Mouse (Mus musculus): ENCODE data around the gene Tmem200c. TPM values are rescaled to one million over a fixed set of nuclear protein-coding genes. Genes with fewer than 3 reads are reported as not detected.

The Tmem200c gene
- polyA plus RNA-seq, 1 experiment from 2014 or later = 1.3 TPM

DNA sequence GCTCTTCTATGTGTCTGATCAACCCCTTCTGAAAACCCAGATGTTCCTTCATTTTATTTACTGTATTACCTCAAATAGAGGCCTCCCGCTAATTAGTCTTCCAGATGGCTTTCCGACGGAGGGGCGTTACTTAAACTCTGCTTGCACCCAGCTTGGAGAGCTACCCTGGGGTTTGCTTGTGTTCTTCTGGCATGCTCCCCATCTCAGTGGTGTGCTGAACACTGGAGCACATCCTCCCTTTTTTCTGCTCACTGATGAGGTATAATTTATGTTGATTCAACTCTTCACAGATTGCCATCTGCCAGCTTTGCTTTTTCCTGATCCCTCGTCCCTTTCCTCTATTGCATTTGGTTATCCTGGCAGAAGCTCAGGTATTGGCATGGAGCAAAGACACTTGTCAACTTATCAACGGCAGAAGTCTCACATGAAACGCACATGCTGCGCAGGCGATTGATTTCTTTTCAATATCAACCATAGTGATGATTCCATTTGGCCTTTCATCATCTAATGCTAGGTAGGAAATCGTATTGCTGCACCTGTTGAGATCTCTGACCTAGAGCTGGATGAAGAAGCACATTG, 49.6 kb downstream of the Tmem200c start:
- H3K36me3 ChIP-seq (ENCODE audit: control insufficient read depth, insufficient read depth, low read length) = no peaks in the 10 kb centered on the region
- no peak overlapping the region for H3K27ac ChIP-seq (replicated peaks; ENCODE audit: low read depth, low read length)
- no peaks in the 10 kb centered on the region for H3K4me1 ChIP-seq (ENCODE audit: control insufficient read depth, insufficient read depth, low read length)
- H3K4me2 ChIP-seq (ENCODE audit: low read depth, severe bottlenecking) = no peak overlapping the region
- ATAC-seq (ENCODE audit: insufficient number of reproducible peaks, low FRiP score, low TSS enrichment, low read depth) (no peak), DNase-seq (ENCODE audit: low spot score) (no peak)
- H3K27me3 ChIP-seq (ENCODE audit: control insufficient read depth, insufficient read depth, low read length) = no peaks in the 10 kb centered on the region
- H3K9me3 ChIP-seq (ENCODE audit: control insufficient read depth, low read length) = no peaks in the 10 kb centered on the region
- H3K4me3 ChIP-seq (ENCODE audit: low read depth, low read length) = no peak overlapping the region
- H3K9ac ChIP-seq (ENCODE audit: low read length) = no peak overlapping the region
- WGBS = 78% methylated on average over 10 of the region's 10 CpGs

DNA sequence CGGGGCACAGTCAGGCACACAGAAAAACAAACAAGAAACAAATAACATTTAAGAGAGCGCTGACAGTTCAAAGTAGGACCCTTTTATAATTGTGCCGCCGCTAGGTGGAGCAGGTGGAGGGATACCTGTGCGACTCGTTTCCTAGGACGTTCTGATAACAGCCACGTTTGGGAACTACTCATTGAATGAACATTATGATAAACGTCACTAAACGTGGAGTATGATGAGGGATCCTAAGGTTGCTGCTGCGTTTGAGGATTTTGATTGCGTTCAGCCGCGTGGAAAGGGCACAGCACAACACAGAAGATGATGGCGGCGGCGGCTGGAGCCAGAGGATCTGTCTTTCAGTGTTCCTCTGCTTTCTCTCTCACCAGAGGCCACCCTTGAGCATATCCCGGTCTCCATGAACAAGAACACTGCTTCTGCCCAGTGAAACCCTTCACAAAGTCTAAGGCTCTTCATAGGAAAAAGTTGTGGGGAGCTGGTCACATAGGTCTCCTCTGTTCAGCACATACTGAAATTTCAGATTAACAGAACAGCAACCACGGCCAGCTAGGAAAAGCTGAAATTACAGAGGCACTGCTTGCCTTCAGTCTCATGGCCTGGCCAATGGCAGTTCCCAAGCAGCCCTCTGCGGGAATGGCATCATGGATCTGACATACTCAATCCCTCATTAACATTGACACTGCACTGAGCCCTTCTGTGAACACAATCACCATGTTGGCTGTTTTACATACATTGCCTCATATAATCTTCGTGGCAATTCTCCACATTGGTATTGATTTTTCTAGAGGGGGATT, 55.5 kb downstream of the Tmem200c start:
- H3K27me3 ChIP-seq (ENCODE audit: control insufficient read depth, insufficient read depth, low read length) = no peaks in the 10 kb centered on the region
- peak overlapping the region; percentile 26 for H3K4me3 ChIP-seq (ENCODE audit: low read depth, low read length)
- WGBS = 15% methylated on average over 21 of the region's 21 CpGs
- peak overlapping the region; percentile 51 for H3K4me2 ChIP-seq (ENCODE audit: low read depth, severe bottlenecking)
- DNase-seq (ENCODE audit: low spot score) (peak; percentile 70), ATAC-seq (ENCODE audit: insufficient number of reproducible peaks, low FRiP score, low TSS enrichment, low read depth) (no peak)
- H3K9ac ChIP-seq (ENCODE audit: low read length) = no peak overlapping the region
- H3K4me1 ChIP-seq (ENCODE audit: control insufficient read depth, insufficient read depth, low read length) = 0 out of 2 replicates have a peak, but pooled peaks cover 3% of the 10 kb centered on the region
- no peak overlapping the region for H3K27ac ChIP-seq (replicated peaks; ENCODE audit: low read depth, low read length)
- H3K36me3 ChIP-seq (ENCODE audit: control insufficient read depth, insufficient read depth, low read length) = no peaks in the 10 kb centered on the region
- no peaks in the 10 kb centered on the region for H3K9me3 ChIP-seq (ENCODE audit: control insufficient read depth, low read length)

DNA sequence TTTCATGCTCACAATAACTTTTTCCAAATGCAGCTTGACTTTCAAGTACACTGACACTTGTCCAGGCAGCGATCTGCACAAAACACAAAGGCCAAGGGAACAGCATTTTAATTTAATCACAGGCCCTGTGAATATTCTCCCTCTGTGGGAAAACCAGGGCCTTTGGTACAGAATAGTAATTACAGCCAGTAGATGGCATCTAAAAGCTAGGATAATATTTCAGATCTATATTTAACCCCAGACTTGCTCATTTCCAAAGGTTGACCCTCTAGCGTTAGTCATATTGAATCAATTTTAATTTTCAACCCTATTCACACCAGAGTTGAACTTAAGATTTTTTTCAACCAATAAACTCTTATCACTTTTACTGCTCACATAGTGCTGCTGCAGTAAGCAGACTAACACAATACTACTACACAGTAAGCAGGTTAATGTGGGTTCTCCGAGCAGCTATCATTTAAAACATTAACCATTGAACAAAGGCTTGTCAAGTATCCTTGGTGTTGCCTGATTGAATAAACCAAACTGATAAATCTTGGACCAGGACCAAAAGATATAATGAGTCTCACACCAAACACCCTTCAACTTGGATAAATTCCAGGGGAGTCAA, 57.2 kb downstream of the Tmem200c start:
- Histone ChIP-seq H3K9ac (ENCODE audit: low read length) (no peak overlapping the region), H3K4me2 (ENCODE audit: low read depth, severe bottlenecking) (no peak overlapping the region), H3K4me3 (ENCODE audit: low read depth, low read length) (no peak overlapping the region), H3K27ac (replicated peaks; ENCODE audit: low read depth, low read length) (no peak overlapping the region), H3K27me3 (ENCODE audit: control insufficient read depth, insufficient read depth, low read length) (no peaks in the 10 kb centered on the region), H3K4me1 (ENCODE audit: control insufficient read depth, insufficient read depth, low read length) (0 out of 2 replicates have a peak, but pooled peaks cover 3% of the 10 kb centered on the region), H3K9me3 (ENCODE audit: control insufficient read depth, low read length) (no peaks in the 10 kb centered on the region), H3K36me3 (ENCODE audit: control insufficient read depth, insufficient read depth, low read length) (no peaks in the 10 kb centered on the region)
- no peak for DNase-seq (ENCODE audit: low spot score)
- ATAC-seq (ENCODE audit: insufficient number of reproducible peaks, low FRiP score, low TSS enrichment, low read depth) = no peak
- WGBS = 83% methylated on average over 3 of the region's 3 CpGs

DNA sequence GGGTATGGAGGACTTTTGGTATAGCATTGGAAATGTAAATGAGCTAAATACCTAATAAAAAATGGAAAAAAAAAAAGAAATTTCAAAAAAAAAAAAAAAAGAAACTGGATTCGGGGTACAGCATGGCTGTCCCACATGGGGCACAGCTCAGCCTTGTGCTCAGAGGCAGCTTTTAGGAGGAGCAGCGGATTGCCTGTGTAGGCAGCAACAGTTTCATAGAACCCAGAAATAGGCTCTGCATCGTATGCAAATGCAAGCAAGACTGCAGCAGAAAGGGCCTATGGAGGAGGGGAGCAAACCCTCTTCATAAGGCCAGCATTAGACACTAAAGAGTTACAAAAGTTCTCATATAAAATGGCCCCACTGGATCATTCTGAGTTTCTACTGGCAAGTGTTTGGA, 64.2 kb downstream of the Tmem200c start:
- H3K27me3 ChIP-seq (ENCODE audit: control insufficient read depth, insufficient read depth, low read length) = no peaks in the 10 kb centered on the region
- ATAC-seq (ENCODE audit: insufficient number of reproducible peaks, low FRiP score, low TSS enrichment, low read depth) (no peak), DNase-seq (ENCODE audit: low spot score) (no peak)
- 86% methylated on average over 3 of the region's 3 CpGs for WGBS
- H3K4me2 ChIP-seq (ENCODE audit: low read depth, severe bottlenecking) = no peak overlapping the region
- no peak overlapping the region for H3K27ac ChIP-seq (replicated peaks; ENCODE audit: low read depth, low read length)
- no peaks in the 10 kb centered on the region for H3K9me3 ChIP-seq (ENCODE audit: control insufficient read depth, low read length)
- no peaks in the 10 kb centered on the region for H3K4me1 ChIP-seq (ENCODE audit: control insufficient read depth, insufficient read depth, low read length)
- H3K36me3 ChIP-seq (ENCODE audit: control insufficient read depth, insufficient read depth, low read length) = no peaks in the 10 kb centered on the region
- no peak overlapping the region for H3K4me3 ChIP-seq (ENCODE audit: low read depth, low read length)
- H3K9ac ChIP-seq (ENCODE audit: low read length) = no peak overlapping the region

Other genes with a start within 250 kb of the Tmem200c start
- 72.2 and 78.6 TPM in 2 replicates for gene Epb41l3, start 249.1 kb downstream of the Tmem200c start, polyA plus RNA-seq (2014; fragmentation: Nextera tagmentation; extraction: Ambion mirVana)